In the genomic region with DNA sequence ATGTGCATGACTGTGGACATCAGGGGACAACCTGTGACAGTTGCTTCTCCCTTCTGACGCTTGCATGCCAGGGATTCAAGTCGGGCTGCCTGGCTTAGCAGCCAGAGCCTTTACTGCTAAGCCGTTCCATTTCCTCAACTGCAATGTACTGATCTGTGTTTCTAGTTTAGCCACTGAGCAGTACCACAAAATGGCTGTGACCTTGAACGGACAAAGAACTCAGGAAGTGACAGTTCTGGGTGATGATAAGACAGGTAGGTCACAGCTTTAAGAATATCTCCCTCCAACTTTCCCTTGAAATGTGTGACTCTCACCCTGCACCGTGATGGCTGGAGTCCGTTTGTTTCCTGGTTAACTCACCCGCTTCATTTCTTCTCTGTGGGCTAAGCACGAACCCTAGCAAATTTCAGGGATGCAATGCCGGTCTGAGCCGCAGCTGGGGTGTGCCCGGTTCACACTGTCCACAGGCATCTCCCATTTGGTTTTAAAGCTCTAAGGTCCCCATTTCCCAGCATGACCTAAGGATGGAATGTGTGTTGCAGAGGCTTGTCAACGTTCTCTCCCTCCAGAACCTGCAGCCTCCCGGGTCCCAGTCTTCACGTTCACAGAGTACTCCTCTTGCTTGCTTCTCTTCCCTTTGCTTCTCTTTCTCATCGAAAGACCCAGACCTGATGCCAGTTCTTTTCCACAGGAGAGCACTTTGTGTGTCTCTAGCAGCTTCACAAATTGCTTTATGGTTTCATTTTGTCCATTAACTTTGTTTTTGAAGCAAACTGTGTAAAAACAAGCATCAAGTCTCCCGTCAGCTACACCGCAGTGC, we compare ENCODE assay signal across 8 mouse cellular contexts. TPM values are rescaled to one million over a fixed set of nuclear protein-coding genes. Genes with fewer than 3 reads are reported as not detected.
DNase-seq lines count a peak whose midpoint lies in the region; ATAC-seq and TF ChIP-seq lines count a peak whose summit lies in the region.

No protein-coding gene starts in this region.

- H3K9ac ChIP-seq in forebrain, embryonic 14.5 days (ENCODE audit: low read length) = peak overlapping the region; percentile 37; the same call in 1 of the 2 replicates
- peak overlapping the region; percentile 46 for H3K9ac ChIP-seq in midbrain, embryonic 16.5 days (ENCODE audit: low read depth, low read length)

- H3K36me3 ChIP-seq in kidney, adult 2 months (ENCODE audit: control insufficient read depth, insufficient read depth, low read length) = no peaks in the 10 kb centered on the region
- no peaks in the 10 kb centered on the region for H3K36me3 ChIP-seq in forebrain, embryonic 14.5 days (ENCODE audit: control insufficient read depth, insufficient read depth, low read length)
- no peaks in the 10 kb centered on the region for H3K36me3 ChIP-seq in midbrain, embryonic 16.5 days (ENCODE audit: control insufficient read depth, insufficient read depth, low read length)

- H3K27ac ChIP-seq in kidney, adult 2 months (ENCODE audit: insufficient read depth, low read depth, low read length) = peak overlapping the region; percentile 47
- H3K27ac ChIP-seq in forebrain, embryonic 14.5 days (ENCODE audit: low read depth, low read length) = no peak overlapping the region
- peak overlapping the region; percentile 11; the same call in 1 of the 2 replicates for H3K27ac ChIP-seq in midbrain, embryonic 16.5 days (ENCODE audit: low read length)

- TF ChIP-seq POLR2A in kidney, adult 2 months (IDR thresholded peaks at IDR 0.05; ENCODE audit: low read depth, low read length) = no peak

- TF ChIP-seq CTCF in kidney, adult 2 months (conservative IDR thresholded peaks at IDR 0.05; ENCODE audit: insufficient read depth, insufficient read length, low read depth, low read length) = no peak

- 0 out of 2 replicates have a peak, but pooled peaks cover 4% of the 10 kb centered on the region for H3K4me1 ChIP-seq in kidney, adult 2 months (ENCODE audit: control insufficient read depth, insufficient read depth, low read length)
- H3K4me1 ChIP-seq in forebrain, embryonic 14.5 days (ENCODE audit: control insufficient read depth, insufficient read depth, low read length) = no peaks in the 10 kb centered on the region
- no peaks in the 10 kb centered on the region for H3K4me1 ChIP-seq in midbrain, embryonic 16.5 days (ENCODE audit: control insufficient read depth, insufficient read depth, low read length)

- no peak for DNase-seq in kidney, adult 2 months
- DNase-seq in kidney, adult 18-20 months = no peak
- peak; percentile 46 for DNase-seq in ZHBTc4 (ENCODE audit: low read depth, low spot score)
- peak; percentile 5 for DNase-seq in forebrain, embryonic 14.5 days (ENCODE audit: low spot score)
- peak; percentile 15 for DNase-seq in kidney, postnatal 14 days
- DNase-seq in retina, postnatal 1 day = no peak
- DNase-seq in spleen, adult 18-20 months = no peak

- H3K9me3 ChIP-seq in forebrain, embryonic 14.5 days (replicated peaks; ENCODE audit: control insufficient read depth, low read length) = no peaks in the 10 kb centered on the region
- no peaks in the 10 kb centered on the region for H3K9me3 ChIP-seq in midbrain, embryonic 16.5 days (replicated peaks; ENCODE audit: control insufficient read depth, low read length, poor library complexity, severe bottlenecking)

- no peaks in the 10 kb centered on the region for H3K27me3 ChIP-seq in kidney, adult 2 months (replicated peaks; ENCODE audit: control insufficient read depth, insufficient read depth, low read length)
- H3K27me3 ChIP-seq in forebrain, embryonic 14.5 days (replicated peaks; ENCODE audit: control insufficient read depth, insufficient read depth, low read length) = no peaks in the 10 kb centered on the region
- H3K27me3 ChIP-seq in midbrain, embryonic 16.5 days (ENCODE audit: control insufficient read depth, insufficient read depth, low read depth, low read length) = no peaks in the 10 kb centered on the region

- WGBS in kidney, adult 2 months = 25% methylated on average over 17 of the region's 17 CpGs
- WGBS in forebrain, embryonic 14.5 days = 43% methylated on average over 17 of the region's 17 CpGs
- WGBS in midbrain, embryonic 16.5 days = 37% methylated on average over 17 of the region's 17 CpGs

- peak overlapping the region; percentile 45 for H3K4me3 ChIP-seq in kidney, adult 2 months (ENCODE audit: insufficient read depth, low read depth, low read length)
- H3K4me3 ChIP-seq in forebrain, embryonic 14.5 days (ENCODE audit: low read depth, low read length) = peak overlapping the region; percentile 19
- peak overlapping the region; percentile 28 for H3K4me3 ChIP-seq in midbrain, embryonic 16.5 days (ENCODE audit: low read depth, low read length)

- ATAC-seq in forebrain, embryonic 14.5 days = peak; percentile 52
- peak; percentile 70; the same call in 1 of the 2 replicates for ATAC-seq in midbrain, embryonic 16.5 days

- H3K4me2 ChIP-seq in forebrain, embryonic 14.5 days (ENCODE audit: low read length) = peak overlapping the region; percentile 49
- peak overlapping the region; percentile 49 for H3K4me2 ChIP-seq in midbrain, embryonic 16.5 days (ENCODE audit: low read length)

RNA-seq across cellular contexts. Expression of a gene that starts 46.2 kb away (rescaled TPM):
- 4.3 and 4.6 TPM in 2 replicates for polyA plus RNA-seq in kidney, adult 2 months (2012; rRNA removed)
- polyA plus RNA-seq in forebrain, embryonic 14.5 days (2014; fragmentation: Nextera tagmentation; extraction: Ambion mirVana) = 15.5 and 18.9 TPM in 2 replicates
- 21.0 and 25.1 TPM in 2 replicates for polyA plus RNA-seq in midbrain, embryonic 16.5 days (2015; fragmentation: Nextera tagmentation; extraction: Ambion mirVana)

RNA-seq across cellular contexts. Expression of a gene that starts 51.5 kb away (rescaled TPM):
- 1.6 and 1.9 TPM in 2 replicates for polyA plus RNA-seq in kidney, adult 2 months (2012; rRNA removed)
- polyA plus RNA-seq in forebrain, embryonic 14.5 days (2014; fragmentation: Nextera tagmentation; extraction: Ambion mirVana) = not detected in 2 replicates
- polyA plus RNA-seq in midbrain, embryonic 16.5 days (2015; fragmentation: Nextera tagmentation; extraction: Ambion mirVana) = 0.13 TPM in 1 of 2 replicates, not detected in the other

Comparison
In these comparisons a context has a peak if more than half of its experiments do, and no peak if none do; other contexts are left out.
1. DNase-seq: peak in ZHBTc4 (single experiment), forebrain, embryonic 14.5 days (single experiment) and kidney, postnatal 14 days (single experiment); none in kidney, adult 2 months (single experiment), kidney, adult 18-20 months (single experiment), retina, postnatal 1 day (single experiment) and spleen, adult 18-20 months (0 of 2).
2. Peak in every context shown above with its lines, with median percentiles within 50 percentile points of each other: H3K4me3 ChIP-seq.